Mouse (Mus musculus): ENCODE data around the gene Yars.

The Yars gene

DNA sequence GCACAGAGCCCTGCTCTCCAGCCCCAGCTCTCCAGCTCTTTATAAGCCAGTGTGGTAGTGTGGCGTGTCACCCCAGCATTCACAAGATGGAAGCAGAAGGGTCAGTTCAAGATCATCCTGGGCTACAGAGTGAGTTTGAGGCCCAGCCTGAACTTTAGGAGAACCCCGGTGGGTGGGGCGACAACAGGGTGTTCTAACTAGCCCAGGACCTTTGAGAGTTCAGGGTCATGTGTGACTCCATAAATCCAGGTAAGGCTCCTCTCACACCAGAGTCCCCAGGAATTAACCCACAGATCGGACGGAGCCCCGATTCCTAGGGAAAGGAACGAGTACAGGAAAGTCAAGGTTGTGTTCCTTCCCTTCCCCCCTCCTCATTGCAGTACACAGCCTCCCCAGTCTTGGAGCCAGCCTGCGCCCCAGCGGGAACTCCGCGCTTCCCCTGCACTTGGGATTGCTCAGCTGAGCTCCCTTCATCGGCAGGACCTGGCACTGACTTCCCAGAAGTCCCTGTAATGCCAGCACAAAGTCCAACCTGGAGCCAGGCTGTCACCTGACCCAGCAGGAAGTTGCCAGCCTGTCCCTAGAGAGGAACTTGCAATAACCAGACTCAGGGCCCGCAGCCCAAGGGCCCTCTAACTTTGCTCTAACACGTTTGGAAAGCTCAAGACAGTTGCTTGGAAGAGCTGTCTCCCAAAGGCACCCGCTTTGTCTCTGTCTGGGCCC lies 61.4 kb downstream of the Yars start:
- DNase-seq (ENCODE audit: inconsistent ontology term), result no peak

DNA sequence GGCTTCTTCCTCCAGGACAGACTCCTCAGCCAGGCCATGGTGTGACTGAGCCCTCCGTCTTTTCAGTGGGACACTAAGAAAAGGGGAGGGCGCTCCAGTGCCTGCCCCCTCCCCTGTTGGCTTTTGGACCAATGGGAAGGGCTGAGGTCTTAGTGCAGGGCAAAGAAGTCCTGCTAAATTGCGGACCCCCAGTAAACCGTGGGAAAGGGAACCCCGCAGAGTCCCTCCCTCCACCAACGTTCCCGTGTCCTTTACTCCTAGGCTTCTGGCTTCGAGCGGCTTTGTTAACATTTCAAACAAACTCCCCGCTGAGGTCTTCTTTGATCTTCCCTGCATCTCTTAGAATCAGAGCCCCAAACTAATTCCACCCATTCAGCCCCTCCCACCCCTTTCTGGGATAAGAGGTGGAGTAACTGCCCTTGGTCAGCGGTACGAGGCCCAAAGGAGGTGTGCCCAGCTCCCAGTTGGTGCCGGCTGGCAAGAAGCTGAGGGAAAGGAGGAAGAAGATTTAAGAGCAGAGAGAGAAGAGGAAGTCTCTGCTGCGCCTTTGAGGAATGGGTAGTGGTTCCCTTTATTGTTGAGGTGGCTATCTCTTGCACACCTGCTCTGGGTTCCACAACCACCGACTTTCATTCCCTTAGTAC lies 62.0 kb downstream of the Yars start:
- no peak for DNase-seq (ENCODE audit: inconsistent ontology term)

DNA sequence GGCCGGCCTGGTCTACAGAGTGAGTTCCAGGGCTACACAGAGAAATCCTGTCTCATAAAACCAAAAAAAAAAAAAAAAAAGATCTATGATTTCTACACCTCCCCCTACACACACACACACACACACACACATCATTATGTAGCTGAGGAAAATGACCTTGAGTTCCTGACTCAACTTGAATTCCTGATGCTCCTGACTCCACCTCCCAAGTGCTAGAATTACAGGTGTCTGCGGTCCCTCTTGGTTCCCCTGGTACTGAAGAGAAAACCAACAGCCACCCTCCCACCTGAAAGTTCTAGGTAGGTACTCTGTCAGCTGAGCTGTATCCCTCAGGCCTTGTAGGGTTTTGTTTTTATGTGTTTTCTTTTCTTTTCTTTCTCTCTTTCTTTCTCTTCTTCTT lies 62.9 kb downstream of the Yars start:
- no peak for DNase-seq (ENCODE audit: inconsistent ontology term)

DNA sequence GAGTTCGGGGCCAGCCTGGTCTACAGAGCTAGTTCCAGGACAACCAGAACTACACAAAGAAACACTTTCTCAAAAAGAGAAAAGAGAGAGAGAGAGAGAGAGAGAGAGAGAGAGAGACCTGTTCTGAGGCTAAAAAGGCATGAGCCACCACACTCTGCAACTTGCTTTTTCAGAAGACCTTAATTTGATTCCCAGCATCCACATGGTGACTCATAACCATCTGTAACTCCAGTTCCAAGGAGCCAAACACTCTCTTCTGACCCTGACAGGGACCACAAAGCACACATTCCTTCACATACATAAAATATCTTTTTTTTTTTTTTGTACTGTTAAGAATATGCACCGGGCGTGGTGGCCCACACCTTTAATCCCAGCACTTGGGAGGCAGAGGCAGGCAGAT lies 65.0 kb downstream of the Yars start:
- DNase-seq (ENCODE audit: inconsistent ontology term), result no peak

DNA sequence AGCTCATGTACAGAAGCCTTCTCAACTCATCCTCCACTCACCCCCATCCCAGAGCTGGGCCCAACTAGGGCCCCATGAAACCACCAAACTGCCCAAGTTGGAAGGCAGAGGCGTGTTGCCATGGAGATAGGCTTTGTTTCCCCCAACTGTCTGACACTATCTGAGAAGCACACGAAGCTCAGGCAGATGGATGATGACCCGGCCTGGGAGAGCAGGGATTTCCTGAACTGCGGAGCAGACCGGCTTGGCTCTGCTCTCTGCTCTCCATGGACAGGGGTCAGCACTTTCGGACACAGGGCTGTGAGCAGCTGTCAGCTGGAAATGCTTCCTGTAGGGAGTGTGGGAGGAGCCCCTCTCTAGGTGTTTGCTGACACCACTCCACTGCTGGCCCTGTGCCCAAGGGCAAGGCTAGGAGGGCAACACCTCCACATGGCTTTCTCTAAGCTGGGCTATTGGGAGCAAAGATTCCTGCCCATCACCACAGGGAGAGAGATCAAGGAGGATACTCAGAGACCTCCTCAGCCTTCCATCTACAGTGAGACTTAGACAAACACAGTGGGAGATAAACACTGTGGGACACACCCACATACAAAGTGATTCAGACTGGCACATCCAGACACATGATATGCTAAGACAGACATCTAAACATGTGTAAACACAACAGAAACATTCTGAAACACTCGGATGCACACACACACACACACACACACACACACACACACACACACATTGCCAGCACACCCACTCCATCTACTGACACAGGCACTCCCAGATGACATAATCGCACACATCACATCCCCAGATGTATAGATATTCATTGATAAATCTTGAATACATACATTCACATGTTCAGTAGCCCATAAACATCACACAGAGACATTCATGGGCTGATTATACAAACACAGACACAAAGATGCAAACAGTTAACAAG lies 67.2 kb downstream of the Yars start:
- DNase-seq (ENCODE audit: inconsistent ontology term), result peak; percentile 72

DNA sequence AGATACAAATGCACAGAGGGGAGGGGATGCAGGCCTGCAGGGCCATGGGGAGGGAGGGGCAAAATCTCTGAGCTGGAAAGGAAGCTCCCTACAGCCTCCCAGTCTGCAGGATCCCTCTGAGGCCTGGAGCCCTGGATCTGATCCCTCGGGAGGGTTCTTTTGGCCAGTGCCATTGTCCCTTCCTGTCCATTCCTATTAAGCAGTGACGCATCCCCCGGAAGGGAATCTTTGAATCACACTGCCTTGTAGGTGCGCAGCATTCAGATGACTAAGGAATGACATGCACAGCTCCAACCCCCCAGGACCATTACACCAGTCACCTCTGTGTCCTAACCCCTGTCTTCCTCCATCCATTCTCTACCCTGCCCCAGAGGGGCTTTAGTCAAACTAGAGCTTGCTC lies 69.5 kb downstream of the Yars start:
- peak; percentile 85 for DNase-seq (ENCODE audit: inconsistent ontology term)

DNA sequence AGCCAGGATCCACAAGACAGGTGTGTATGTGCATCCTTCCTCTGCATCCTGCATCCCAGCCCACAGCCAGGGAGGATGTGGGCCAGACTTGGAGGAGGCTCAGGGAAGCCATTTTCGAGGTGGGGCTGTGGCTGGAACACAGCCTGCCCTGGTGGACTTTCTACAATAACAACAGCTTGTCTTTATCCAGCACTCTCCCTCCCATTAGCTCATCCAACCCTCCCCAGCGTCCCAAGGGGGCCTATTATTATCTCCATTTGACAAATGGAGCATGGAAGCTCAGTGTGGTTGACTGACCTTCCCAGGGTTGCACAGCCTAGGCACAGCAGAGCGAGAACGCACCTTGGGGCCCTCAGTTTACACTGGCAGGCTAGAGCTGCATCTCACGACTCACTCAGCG lies 71.1 kb downstream of the Yars start:
- no peak for DNase-seq (ENCODE audit: inconsistent ontology term)

DNA sequence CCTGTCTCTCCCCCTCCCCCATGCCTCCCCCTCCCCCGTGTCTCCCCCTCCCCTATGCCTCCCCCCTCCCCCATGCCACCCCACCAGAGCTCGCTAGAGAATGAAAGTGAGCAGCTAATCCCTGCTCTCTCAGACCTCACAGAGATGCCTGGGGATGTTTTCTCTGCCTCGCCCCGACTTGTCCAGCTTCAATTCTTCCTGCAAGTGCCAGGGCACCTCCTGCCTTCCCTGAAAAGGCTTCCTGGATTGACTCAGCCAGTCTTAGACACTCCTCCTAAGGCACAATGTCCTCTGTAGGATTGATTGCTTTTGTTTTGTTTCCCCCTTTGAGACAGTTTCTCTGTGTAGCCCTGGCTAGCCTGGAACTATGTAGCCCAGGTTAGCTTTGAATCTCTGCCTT lies 71.6 kb downstream of the Yars start, which contains the start of gene C77080:
Gene C77080, minus strand, starts transcription at position 209 of the 400 bp plus-strand sequence.
- DNase-seq (ENCODE audit: inconsistent ontology term), result no peak

DNA sequence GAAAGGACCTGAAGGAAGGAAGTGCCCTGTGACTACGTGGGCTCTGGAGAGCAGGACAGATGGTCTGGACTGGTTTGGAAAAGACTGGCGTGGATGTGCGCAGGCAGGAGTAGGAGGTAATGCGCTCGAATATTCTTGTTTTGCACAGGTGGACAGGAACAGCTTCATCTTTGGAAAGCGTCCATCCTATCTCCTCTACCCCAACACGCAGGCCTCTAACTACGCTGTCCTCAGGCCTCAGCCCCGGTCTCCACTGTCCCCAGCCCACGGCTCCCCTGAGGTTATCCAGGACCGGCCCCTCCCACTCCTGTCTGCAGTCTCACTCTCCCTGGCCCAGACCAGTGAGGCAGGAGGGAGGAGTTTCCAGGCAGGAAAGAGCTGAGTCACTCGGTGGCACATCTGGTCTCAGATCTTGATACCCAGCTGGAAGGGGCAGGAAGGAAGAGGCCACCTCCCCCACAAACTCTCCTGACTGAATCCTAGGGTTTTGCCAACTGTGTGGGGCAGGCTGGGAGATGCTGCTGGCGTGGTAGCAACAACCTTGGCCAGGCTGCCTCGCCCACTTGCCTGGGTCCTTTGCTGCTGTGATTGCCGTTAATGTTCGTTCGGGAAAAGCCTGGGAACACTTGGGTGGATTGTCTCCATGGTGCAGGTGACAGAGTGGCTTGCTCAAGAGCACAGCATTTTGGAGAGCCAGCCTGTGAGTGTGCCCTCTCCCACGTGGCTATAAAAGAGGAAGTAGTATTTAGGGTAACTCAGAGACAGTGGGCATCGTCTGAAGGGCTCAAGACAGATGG lies 73.9 kb downstream of the Yars start:
- peak; percentile 78 for DNase-seq (ENCODE audit: inconsistent ontology term)

DNA sequence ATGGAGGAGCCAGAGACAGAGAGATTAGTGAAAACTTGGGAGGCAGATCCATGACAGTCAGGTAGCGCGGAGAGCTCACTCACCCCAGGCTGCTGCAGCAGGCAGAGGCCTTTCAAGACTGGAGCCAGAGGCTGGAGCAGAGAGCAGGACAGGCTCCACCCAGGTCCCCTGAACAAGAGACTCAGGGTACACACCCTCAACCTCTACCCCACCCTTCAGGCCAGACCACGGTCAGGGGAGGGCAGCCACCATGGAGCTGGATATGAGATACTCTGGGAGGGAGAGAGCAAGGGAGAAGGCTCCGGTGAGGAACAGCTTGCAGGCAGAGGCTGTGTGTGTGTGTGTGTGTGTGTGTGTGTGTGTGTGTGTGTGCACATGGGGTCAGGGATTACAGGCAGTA lies 76.6 kb downstream of the Yars start:
- no peak for DNase-seq (ENCODE audit: inconsistent ontology term)

DNA sequence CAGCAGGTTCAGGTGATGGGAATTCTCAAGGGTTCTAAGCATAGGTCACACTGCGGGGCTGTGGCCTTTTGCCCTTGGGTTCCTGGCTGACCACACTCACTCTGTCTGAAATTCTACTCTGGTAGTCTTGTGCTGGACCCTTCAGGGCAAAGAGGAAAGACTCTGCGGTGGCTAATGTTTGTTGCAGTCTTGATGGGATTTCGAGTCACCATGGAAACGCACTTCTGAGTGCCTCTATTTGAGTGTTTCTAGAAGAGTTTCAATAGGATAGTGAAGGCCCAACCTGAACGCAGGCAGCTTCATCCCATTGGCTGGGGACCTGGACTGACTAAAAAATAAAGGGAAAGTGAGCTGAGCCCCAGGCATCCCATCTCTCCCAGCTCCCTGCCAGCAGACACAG lies 77.3 kb downstream of the Yars start:
- no peak for DNase-seq (ENCODE audit: inconsistent ontology term)

DNA sequence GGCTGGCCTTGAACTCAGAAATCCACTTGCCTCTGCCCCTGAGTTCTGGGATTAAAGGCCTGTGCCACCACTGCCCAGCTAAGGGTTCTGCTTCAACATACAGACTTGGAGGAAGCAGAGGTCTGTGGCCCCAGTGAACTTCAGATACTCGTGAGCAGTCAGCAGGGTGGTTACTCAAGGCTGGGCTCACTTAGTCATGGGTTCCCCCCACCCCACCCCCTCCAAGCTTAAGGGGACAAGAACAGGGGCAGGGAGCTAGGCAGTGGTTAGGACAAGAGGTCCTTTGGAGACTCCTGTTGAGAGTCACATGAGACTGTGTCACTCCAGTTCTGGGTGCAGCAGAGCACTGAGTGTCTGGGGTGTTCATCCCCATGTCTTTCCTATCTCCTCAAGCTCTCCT lies 79.1 kb downstream of the Yars start:
- DNase-seq (ENCODE audit: inconsistent ontology term), result no peak

All from Muller cell, postnatal 12 days (primary cell).